Mouse (Mus musculus): ENCODE measurements around the gene Abcd3.

DNA sequence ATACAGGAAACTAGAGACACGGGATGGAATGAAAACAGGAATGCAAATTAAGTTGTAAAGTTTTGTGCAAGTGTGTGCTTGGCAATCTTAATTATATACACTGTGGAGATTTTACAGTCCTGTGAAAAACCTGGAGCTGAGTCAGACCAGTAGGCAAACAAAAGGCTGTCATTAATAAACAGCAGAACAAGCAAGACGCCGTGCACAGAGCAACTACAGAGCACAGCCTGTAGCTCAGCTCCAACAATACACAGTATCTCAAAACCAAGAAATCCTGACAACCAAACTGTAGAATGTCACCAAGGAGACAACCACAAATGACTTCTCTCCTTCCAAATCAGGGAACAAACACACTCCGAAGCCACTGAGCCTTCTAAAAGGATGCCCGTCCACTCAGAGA lies 24.7 kb downstream of the Abcd3 start:
- TF ChIP-seq CTCF (IDR thresholded peaks at IDR 0.05) (no peak), EP300 (IDR thresholded peaks at IDR 0.05) (no peak)

Data from lung, postnatal 0 days (tissue).